Mouse (Mus musculus): ENCODE measurements at regions not wholly inside any gene's neighbourhood (a gene's known extent, or its start where the extent isn't known, plus 50 kb on each side); places are given as distances from the start of the nearest gene placed in this dataset. TPM values are rescaled to one million over a fixed set of nuclear protein-coding genes. Genes with fewer than 3 reads are reported as not detected.
A peak's percentile ranks its signal among the peaks of the same experiment; 100 is the strongest.

GRCm38 (mm10) chr2:84265002-84265401 lies 160.2 kb downstream of the Calcrl start:
- DNase-seq (no peak), ATAC-seq (ENCODE audit: insufficient read depth) (no peak)
- no peak overlapping the region for H3K27ac ChIP-seq (ENCODE audit: low read depth)
- H3K36me3 ChIP-seq (ENCODE audit: insufficient read depth): no peaks in the 10 kb centered on the region
- H3K4me3 ChIP-seq (ENCODE audit: low read depth, low read length): no peak overlapping the region
- TF ChIP-seq CTCF (IDR thresholded peaks at IDR 0.05; ENCODE audit: low read depth): no peak
- no peaks in the 10 kb centered on the region for H3K9me3 ChIP-seq (ENCODE audit: low read depth, low read length)
- no peak overlapping the region for H3K4me2 ChIP-seq
- no peaks in the 10 kb centered on the region for H3K27me3 ChIP-seq (ENCODE audit: insufficient read depth, low read length)
- no peak overlapping the region for H3K9ac ChIP-seq
- H3K4me1 ChIP-seq (ENCODE audit: insufficient read depth): no peaks in the 10 kb centered on the region

- Histone ChIP-seq H3K36me3 (ENCODE audit: insufficient read depth) (no peaks in the 10 kb centered on the region), H3K27me3 (ENCODE audit: insufficient read depth, low read length) (no peaks in the 10 kb centered on the region), H3K9me3 (ENCODE audit: low read depth, low read length) (no peaks in the 10 kb centered on the region), H3K27ac (ENCODE audit: low read depth) (no peak overlapping the region), H3K4me2 (no peak overlapping the region), H3K4me3 (ENCODE audit: low read depth, low read length) (no peak overlapping the region), H3K4me1 (ENCODE audit: insufficient read depth) (no peaks in the 10 kb centered on the region), H3K9ac (no peak overlapping the region)
- WGBS: 16% methylated on average over 4 of the region's 4 CpGs
- no peak for TF ChIP-seq CTCF (IDR thresholded peaks at IDR 0.05; ENCODE audit: low read depth)
- ATAC-seq (ENCODE audit: insufficient read depth): no peak
- no peak for DNase-seq
Observed at GRCm38 (mm10) chr2:84266158-84266557, 159.1 kb downstream of the Calcrl start.

- Histone ChIP-seq H3K27ac (ENCODE audit: low read depth) (no peak overlapping the region), H3K27me3 (ENCODE audit: insufficient read depth, low read length) (no peaks in the 10 kb centered on the region), H3K4me1 (ENCODE audit: insufficient read depth) (no peaks in the 10 kb centered on the region), H3K9ac (no peak overlapping the region), H3K4me2 (no peak overlapping the region), H3K36me3 (ENCODE audit: insufficient read depth) (no peaks in the 10 kb centered on the region), H3K9me3 (ENCODE audit: low read depth, low read length) (no peaks in the 10 kb centered on the region), H3K4me3 (ENCODE audit: low read depth, low read length) (no peak overlapping the region)
- no peak for ATAC-seq (ENCODE audit: insufficient read depth)
- peak; percentile 41 for DNase-seq
- no peak for TF ChIP-seq CTCF (IDR thresholded peaks at IDR 0.05; ENCODE audit: low read depth)
- WGBS: 45% methylated on average over 6 of the region's 6 CpGs
Observed at GRCm38 (mm10) chr2:84266883-84267554, 158.2 kb downstream of the Calcrl start.

- no peaks in the 10 kb centered on the region for H3K9me3 ChIP-seq (ENCODE audit: low read depth, low read length)
- no peaks in the 10 kb centered on the region for H3K27me3 ChIP-seq (ENCODE audit: insufficient read depth, low read length)
- WGBS: 68% methylated on average over 6 of the region's 6 CpGs
- no peaks in the 10 kb centered on the region for H3K36me3 ChIP-seq (ENCODE audit: insufficient read depth)
- no peak overlapping the region for H3K27ac ChIP-seq (ENCODE audit: low read depth)
- no peaks in the 10 kb centered on the region for H3K4me1 ChIP-seq (ENCODE audit: insufficient read depth)
- H3K4me2 ChIP-seq: no peak overlapping the region
- no peak for ATAC-seq (ENCODE audit: insufficient read depth)
- TF ChIP-seq CTCF (IDR thresholded peaks at IDR 0.05; ENCODE audit: low read depth): no peak
- no peak overlapping the region for H3K4me3 ChIP-seq (ENCODE audit: low read depth, low read length)
- DNase-seq: no peak
- no peak overlapping the region for H3K9ac ChIP-seq
Observed at GRCm38 (mm10) chr2:84274038-84274724, 151.0 kb downstream of the Calcrl start.

GRCm38 (mm10) chr2:84277181-84277580 lies 148.0 kb downstream of the Calcrl start:
- H3K27me3 ChIP-seq (ENCODE audit: insufficient read depth, low read length): no peaks in the 10 kb centered on the region
- WGBS: 53% methylated on average over 1 of the region's 1 CpGs

More at GRCm38 (mm10) chr2:84277181-84277580, 148.0 kb downstream of the Calcrl start:
- ATAC-seq (ENCODE audit: insufficient read depth): no peak
- Histone ChIP-seq H3K9ac (no peak overlapping the region), H3K4me1 (ENCODE audit: insufficient read depth) (no peaks in the 10 kb centered on the region), H3K4me3 (ENCODE audit: low read depth, low read length) (no peak overlapping the region), H3K4me2 (no peak overlapping the region), H3K36me3 (ENCODE audit: insufficient read depth) (no peaks in the 10 kb centered on the region), H3K9me3 (ENCODE audit: low read depth, low read length) (no peaks in the 10 kb centered on the region), H3K27ac (ENCODE audit: low read depth) (no peak overlapping the region)
- no peak for TF ChIP-seq CTCF (IDR thresholded peaks at IDR 0.05; ENCODE audit: low read depth)
- no peak for DNase-seq

Small RNA genes lying in the stretch of these regions (microRNA-seq; reads per million reads assigned to microRNA genes)
- not detected for gene Gm25972 (ENCODE audit: borderline number of aligned reads)

Measured in lung, embryonic 14.5 days (tissue).